Mouse (Mus musculus): Measurements from ENCODE around the gene Ccl27a.
"Not testable (repeated sequence)": the region's sequence is repeated elsewhere in the genome, so short reads cannot be mapped to it uniquely, and the experiment has no call there.

Ccl27a gene

GRCm38 (mm10) chr4:41774002-41774401 is at the start of gene Ccl27a:
TSS of gene Ccl27a (minus strand) at chr4:41774247.
- DNase-seq (ENCODE audit: low spot score) = peak; percentile 47

GRCm38 (mm10) chr4:41783197-41783596 is 9.2 kb upstream of the Ccl27a start:
- not testable (repeated sequence) for DNase-seq (ENCODE audit: low spot score)

GRCm38 (mm10) chr4:41782711-41783110 is 8.7 kb upstream of the Ccl27a start:
- DNase-seq (ENCODE audit: low spot score) = not testable (repeated sequence)

- not testable (repeated sequence) for DNase-seq (ENCODE audit: low spot score)
Measured at GRCm38 (mm10) chr4:41781748-41782485, 7.9 kb upstream of the Ccl27a start.

GRCm38 (mm10) chr4:41781271-41781670 is 7.2 kb upstream of the Ccl27a start:
- not testable (repeated sequence) for DNase-seq (ENCODE audit: low spot score)

GRCm38 (mm10) chr4:41775840-41776239 is 1.8 kb upstream of the Ccl27a start:
- not testable (repeated sequence) for DNase-seq (ENCODE audit: low spot score)

- not testable (repeated sequence) for DNase-seq (ENCODE audit: low spot score)
Measured at GRCm38 (mm10) chr4:41774506-41774905, 459 bp upstream of the Ccl27a start.

GRCm38 (mm10) chr4:41773502-41773901 is 545 bp downstream of the Ccl27a start:
- DNase-seq (ENCODE audit: low spot score) = peak; percentile 64

- DNase-seq (ENCODE audit: low spot score) = not testable (repeated sequence)
Measured at GRCm38 (mm10) chr4:41772946-41773345, 1.1 kb downstream of the Ccl27a start.

GRCm38 (mm10) chr4:41767301-41767700 is 6.7 kb downstream of the Ccl27a start:
- not testable (repeated sequence) for DNase-seq (ENCODE audit: low spot score)

GRCm38 (mm10) chr4:41763176-41763575 is 10.9 kb downstream of the Ccl27a start:
- DNase-seq (ENCODE audit: low spot score) = not testable (repeated sequence)

GRCm38 (mm10) chr4:41762688-41763114 is 11.3 kb downstream of the Ccl27a start:
- DNase-seq (ENCODE audit: low spot score) = peak; percentile 58

- peak; percentile 25 for DNase-seq (ENCODE audit: low spot score)
Measured at GRCm38 (mm10) chr4:41762099-41762687, 11.9 kb downstream of the Ccl27a start.

GRCm38 (mm10) chr4:41761680-41762079 is 12.4 kb downstream of the Ccl27a start:
- no peak for DNase-seq (ENCODE audit: low spot score)

- no peak for DNase-seq (ENCODE audit: low spot score)
Measured at GRCm38 (mm10) chr4:41760911-41761310, 13.1 kb downstream of the Ccl27a start.

GRCm38 (mm10) chr4:41760288-41760721 is 13.7 kb downstream of the Ccl27a start:
- DNase-seq (ENCODE audit: low spot score) = peak; percentile 88

- no peak for DNase-seq (ENCODE audit: low spot score)
Measured at GRCm38 (mm10) chr4:41759656-41760287, 14.3 kb downstream of the Ccl27a start.

- no peak for DNase-seq (ENCODE audit: low spot score)
Measured at GRCm38 (mm10) chr4:41759206-41759605, 14.8 kb downstream of the Ccl27a start.

- DNase-seq (ENCODE audit: low spot score) = no peak
Measured at GRCm38 (mm10) chr4:41758701-41759100, 15.3 kb downstream of the Ccl27a start.

- DNase-seq (ENCODE audit: low spot score) = no peak
Measured at GRCm38 (mm10) chr4:41758021-41758420, 16.0 kb downstream of the Ccl27a start.

GRCm38 (mm10) chr4:41757321-41757720 is 16.7 kb downstream of the Ccl27a start:
- DNase-seq (ENCODE audit: low spot score) = no peak

- no peak for DNase-seq (ENCODE audit: low spot score)
Measured at GRCm38 (mm10) chr4:41756440-41756839, 17.6 kb downstream of the Ccl27a start.

All from ovary, postnatal 10 days (tissue).